Mouse (Mus musculus) CH12.LX (cell line): ENCODE measurements around the gene Pds5b. TPM values are rescaled to one million over a fixed set of nuclear protein-coding genes. Genes with fewer than 3 reads are reported as not detected.

Source experiments
- DNase-seq: peaks from one replicate; pipeline ENCODE4 v3.0.0-alpha.2; 2013; ENCODE audit errors: extremely low read depth
- H3K27ac ChIP-seq: 2 replicates; pipeline ENCODE4 v1.5.1; 2012; ENCODE audit warnings: low read depth, mild to moderate bottlenecking, control low read depth, moderate library complexity; ENCODE audit not compliant: insufficient read depth
- H3K27me3 ChIP-seq: replicated peaks from 2 replicates; pipeline ENCODE3; 2012; ENCODE audit warnings: inconsistent platforms
- H3K36me3 ChIP-seq, 2 experiments: replicated peaks in 1 of 2; 2 replicates each; pipeline versions ENCODE3 to v1.6.1; 2012; ENCODE audit warnings: inconsistent platforms in 1 of 2, low read length in 1 of 2, mild to moderate bottlenecking in 1 of 2, mixed read lengths in 1 of 2, moderate library complexity in 1 of 2; ENCODE audit not compliant: control insufficient read depth in 1 of 2, insufficient read depth in 1 of 2
- H3K4me1 ChIP-seq, 2 experiments: 2 replicates each; pipeline ENCODE4 v1.6.1; 2012; ENCODE audit warnings: inconsistent platforms in 1 of 2, moderate library complexity in 1 of 2; ENCODE audit not compliant: insufficient read depth in 2 of 2, control insufficient read depth in 1 of 2
- H3K4me2 ChIP-seq: 2 replicates; pipeline ENCODE4 v1.6.1; 2012; ENCODE audit warnings: low read depth, mild to moderate bottlenecking, control low read depth; ENCODE audit not compliant: poor library complexity, insufficient read depth, severe bottlenecking
- H3K4me3 ChIP-seq, 3 experiments: fragments of 150-350 bp in 1 of 3; sonication (generic) in 1 of 3; replicated peaks in 1 of 3; 2 replicates each; pipeline versions ENCODE3 to v1.5.1; 2011 to 2012; ENCODE audit warnings: low read depth in 2 of 3, low read length in 2 of 3, mild to moderate bottlenecking in 2 of 3, moderate library complexity in 2 of 3, control low read depth in 1 of 3, improper control_type of control experiment in 1 of 3, inconsistent platforms in 1 of 3, mixed read lengths in 1 of 3; ENCODE audit not compliant: poor library complexity in 1 of 3
- H3K79me2 ChIP-seq: replicated peaks from 2 replicates; pipeline ENCODE4 v1.6.1; 2012; ENCODE audit warnings: mild to moderate bottlenecking, moderate library complexity; ENCODE audit not compliant: control insufficient read depth, poor library complexity, insufficient read depth, severe bottlenecking; ENCODE audit errors: extremely low read depth
- H3K9ac ChIP-seq: 2 replicates; pipeline ENCODE4 v1.6.1; 2012; ENCODE audit warnings: low read depth, mild to moderate bottlenecking, control low read depth, moderate library complexity; ENCODE audit not compliant: insufficient read depth
- H3K9me3 ChIP-seq: replicated peaks from 2 replicates; pipeline ENCODE3; 2012; ENCODE audit warnings: low read length, inconsistent platforms, mixed read lengths
- CHD1 ChIP-seq: IDR thresholded peaks from 2 replicates; pipeline ENCODE4 v1.6.1; 2012; ENCODE audit warnings: low read depth, low read length, improper control_type of control experiment, inconsistent platforms
- CHD2 ChIP-seq: IDR thresholded peaks from 2 replicates; pipeline ENCODE4 v1.6.1; 2011; ENCODE audit warnings: low read length, improper control_type of control experiment
- ELF1 ChIP-seq: IDR thresholded peaks from 2 replicates; pipeline ENCODE4 v1.6.1; 2014; ENCODE audit warnings: low read depth, mild to moderate bottlenecking, inconsistent platforms, low read length, improper control_type of control experiment
- EP300 ChIP-seq: IDR thresholded peaks from 2 replicates; pipeline ENCODE4 v1.6.1; 2011; ENCODE audit warnings: low read length, improper control_type of control experiment
- ETS1 ChIP-seq: conservative IDR thresholded peaks from 2 replicates; pipeline ENCODE4 v1.6.1; 2012; ENCODE audit warnings: low read depth, mild to moderate bottlenecking, inconsistent platforms, low read length, improper control_type of control experiment, moderate library complexity
- HCFC1 ChIP-seq: IDR thresholded peaks from 2 replicates; pipeline ENCODE4 v1.6.1; 2012; ENCODE audit warnings: low read depth, mild to moderate bottlenecking, inconsistent platforms, low read length, improper control_type of control experiment
- IRF4 ChIP-seq: IDR thresholded peaks from 2 replicates; pipeline ENCODE4 v1.6.1; 2014; ENCODE audit warnings: low read depth, mild to moderate bottlenecking, inconsistent platforms, low read length, improper control_type of control experiment
- JUN ChIP-seq: IDR thresholded peaks from 2 replicates; pipeline ENCODE4 v1.6.1; 2011; ENCODE audit warnings: low read depth, mild to moderate bottlenecking, low read length, improper control_type of control experiment, moderate library complexity; ENCODE audit not compliant: insufficient read depth
- JUND ChIP-seq: conservative IDR thresholded peaks from 2 replicates; pipeline ENCODE4 v1.6.1; 2011; ENCODE audit warnings: low read depth, low read length, improper control_type of control experiment
- KAT2A ChIP-seq: IDR thresholded peaks from 2 replicates; pipeline ENCODE4 v1.6.1; 2012; ENCODE audit warnings: low read length, improper control_type of control experiment, inconsistent platforms; ENCODE audit not compliant: insufficient replicate concordance
- MAX ChIP-seq: IDR thresholded peaks from 2 replicates; pipeline ENCODE4 v1.6.1; 2011; ENCODE audit warnings: low read length, improper control_type of control experiment
- MAZ ChIP-seq: IDR thresholded peaks from 2 replicates; pipeline ENCODE4 v1.6.1; 2012; ENCODE audit warnings: low read depth, mild to moderate bottlenecking, inconsistent platforms, low read length, improper control_type of control experiment, moderate library complexity
- MEF2A ChIP-seq: IDR thresholded peaks from 2 replicates; pipeline ENCODE4 v1.6.1; 2014; ENCODE audit warnings: low read depth, mild to moderate bottlenecking, inconsistent platforms, low read length, improper control_type of control experiment, borderline replicate concordance
- MYC ChIP-seq: IDR thresholded peaks from 2 replicates; pipeline ENCODE4 v1.6.1; 2011; ENCODE audit warnings: low read depth, mild to moderate bottlenecking, improper control_type of control experiment, low read length
- NRF1 ChIP-seq: IDR thresholded peaks from 2 replicates; pipeline ENCODE4 v1.6.1; 2014; ENCODE audit warnings: low read depth, mild to moderate bottlenecking, inconsistent platforms, low read length, improper control_type of control experiment, moderate library complexity
- POLR2A ChIP-seq: IDR thresholded peaks from 2 replicates; pipeline ENCODE4 v1.6.1; 2011; ENCODE audit warnings: low read depth, mild to moderate bottlenecking, improper control_type of control experiment, low read length
- POLR2AphosphoS2 ChIP-seq: IDR thresholded peaks from 2 replicates; pipeline ENCODE4 v1.6.1; 2011; ENCODE audit warnings: low read depth, low read length, improper control_type of control experiment
- TCF12 ChIP-seq: IDR thresholded peaks from 2 replicates; pipeline ENCODE4 v1.6.1; 2014; ENCODE audit warnings: low read depth, mild to moderate bottlenecking, inconsistent platforms, low read length, improper control_type of control experiment
- UBTF ChIP-seq: IDR thresholded peaks from 2 replicates; pipeline ENCODE4 v1.6.1; 2012; ENCODE audit warnings: low read depth, mild to moderate bottlenecking, inconsistent platforms, low read length, improper control_type of control experiment, moderate library complexity
- USF1 ChIP-seq: IDR thresholded peaks from 2 replicates; pipeline ENCODE4 v1.6.1; 2014; ENCODE audit warnings: low read depth, mild to moderate bottlenecking, inconsistent platforms, low read length, improper control_type of control experiment
- USF2 ChIP-seq: conservative IDR thresholded peaks from 2 replicates; pipeline ENCODE4 v1.6.1; 2011; ENCODE audit warnings: low read depth, low read length, improper control_type of control experiment
- ZC3H11A ChIP-seq: IDR thresholded peaks from 2 replicates; pipeline ENCODE4 v1.6.1; 2012; ENCODE audit warnings: low read depth, mild to moderate bottlenecking, inconsistent platforms, low read length, improper control_type of control experiment
- dilution Hi-C: fragments of 300-500 bp; cut with MboI; formaldehyde crosslinking; loops from 2 replicates; pipeline ENCODE4 v1.14.3; 2020; ENCODE audit warnings: low sequenced_read_pairs; ENCODE audit not compliant: extremely low pct_unique_long_range_greater_than_20kb, extremely low pct_ligation_motif_present
- in situ Hi-C: fragments of 300-500 bp; cut with MboI; formaldehyde crosslinking; loops from 3 replicates; pipeline ENCODE4 v1.14.3; 2019; ENCODE audit warnings: low sequenced_read_pairs, low pct_ligation_motif_present, low pct_unique_long_range_greater_than_20kb, mixed read lengths
- polyA plus RNA-seq: library from polyadenylated mRNA; unstranded; fragments of >175 nt; gene quantifications from 2 replicates; pipeline ENCODE4 v1.2.1, GENCODE M21; 2012; ENCODE audit warnings: low read depth; ENCODE audit not compliant: insufficient read length
- total RNA-seq, 2 experiments: library from RNA; depleted of rRNA; stranded (reverse); fragments of 300-350 nt in 1 of 2; fragments of >200 nt in 1 of 2; gene quantifications; 2 replicates each; pipeline ENCODE4 v1.2.3; 2012 to 2014

Gene Pds5b
- total and polyA plus RNA-seq, 3 experiments, result 14.3 to 31.1 (median 27.4) TPM

- H3K4me1 ChIP-seq, result no peaks in the 10 kb centered on the region
- no peak for TF ChIP-seq MYC
- TF ChIP-seq, all 38 proteins: peak for 0
- H3K9me3 ChIP-seq, result no peaks in the 10 kb centered on the region
- no peaks in the 10 kb centered on the region for H3K36me3 ChIP-seq
- in situ Hi-C loops, result no loop called here
- no peak overlapping the region for H3K4me3 ChIP-seq
- no peaks in the 10 kb centered on the region for H3K27me3 ChIP-seq
- dilution Hi-C loops, result no loop called here
- no peak for DNase-seq
- no peak overlapping the region for H3K9ac ChIP-seq
- no peak overlapping the region for H3K27ac ChIP-seq
- no peak overlapping the region for H3K4me2 ChIP-seq
- no peaks in the 10 kb centered on the region for H3K79me2 ChIP-seq
Observed at GRCm38 (mm10) chr5:150823361-150823760, 149.8 kb downstream of the Pds5b start.

GRCm38 (mm10) chr5:150829499-150829898, 156.0 kb downstream of the Pds5b start:
- H3K27ac ChIP-seq, result no peak overlapping the region
- TF ChIP-seq KAT2A (no peak), UBTF (no peak), ETS1 (no peak), ZC3H11A (no peak), POLR2A (no peak), MAZ (no peak), CHD2 (no peak), USF1 (no peak), ELF1 (no peak), MAX (no peak), HCFC1 (no peak), TCF12 (no peak)
- TF ChIP-seq, all 38 proteins: peak for 0
- H3K36me3 ChIP-seq, result no peaks in the 10 kb centered on the region
- in situ Hi-C loops (no loop called here), dilution Hi-C loops (no loop called here)
- no peak overlapping the region for H3K4me3 ChIP-seq
- H3K4me1 ChIP-seq, result no peaks in the 10 kb centered on the region
- H3K79me2 ChIP-seq, result no peaks in the 10 kb centered on the region
- H3K27me3 ChIP-seq, result no peaks in the 10 kb centered on the region
- no peak overlapping the region for H3K4me2 ChIP-seq
- H3K9me3 ChIP-seq, result no peaks in the 10 kb centered on the region
- DNase-seq, result no peak
- H3K9ac ChIP-seq, result no peak overlapping the region

GRCm38 (mm10) chr5:150830718-150831117, 157.2 kb downstream of the Pds5b start:
- H3K4me1 ChIP-seq, result no peaks in the 10 kb centered on the region
- no peaks in the 10 kb centered on the region for H3K27me3 ChIP-seq
- dilution Hi-C loops, result no loop called here
- no peak for DNase-seq
- H3K9me3 ChIP-seq, result no peaks in the 10 kb centered on the region
- no peak overlapping the region for H3K9ac ChIP-seq
- in situ Hi-C loops, result no loop called here
- H3K4me2 ChIP-seq, result no peak overlapping the region
- H3K36me3 ChIP-seq, result no peaks in the 10 kb centered on the region
- no peak overlapping the region for H3K4me3 ChIP-seq
- H3K79me2 ChIP-seq, result no peaks in the 10 kb centered on the region
- no peak for TF ChIP-seq POLR2A
- TF ChIP-seq IRF4, result no peak
- no peak for TF ChIP-seq ELF1
- TF ChIP-seq USF2, result no peak
- no peak for TF ChIP-seq CHD2
- TF ChIP-seq KAT2A, result no peak
- TF ChIP-seq JUND, result no peak
- TF ChIP-seq ETS1, result no peak
- TF ChIP-seq POLR2AphosphoS2, result no peak
- TF ChIP-seq NRF1, result no peak
- no peak for TF ChIP-seq JUN
- no peak for TF ChIP-seq EP300
- TF ChIP-seq MEF2A, result no peak
- no peak for TF ChIP-seq MAZ
- no peak for TF ChIP-seq UBTF
- TF ChIP-seq CHD1, result no peak
- TF ChIP-seq TCF12, result no peak
- TF ChIP-seq, all 38 proteins: peak for 0
- H3K27ac ChIP-seq, result no peak overlapping the region
